Mouse (Mus musculus) gastrocnemius, postnatal 25 days (tissue): ENCODE results near the gene Kptn. TPM values are rescaled to one million over a fixed set of nuclear protein-coding genes. Genes with fewer than 3 reads are reported as not detected.

Experiments
- DNase-seq: peaks from one replicate; pipeline ENCODE4 v3.0.0; 2022
- total RNA-seq, 2 experiments: library from RNA; stranded (reverse); gene quantifications; 1 replicate in 1 of 2; 2 replicates in 1 of 2; pipeline ENCODE4 v1.2.3; 2021

The Kptn gene
- total RNA-seq, 2 experiments from 2014 or later: 10.7 to 11.1 TPM

DNA sequence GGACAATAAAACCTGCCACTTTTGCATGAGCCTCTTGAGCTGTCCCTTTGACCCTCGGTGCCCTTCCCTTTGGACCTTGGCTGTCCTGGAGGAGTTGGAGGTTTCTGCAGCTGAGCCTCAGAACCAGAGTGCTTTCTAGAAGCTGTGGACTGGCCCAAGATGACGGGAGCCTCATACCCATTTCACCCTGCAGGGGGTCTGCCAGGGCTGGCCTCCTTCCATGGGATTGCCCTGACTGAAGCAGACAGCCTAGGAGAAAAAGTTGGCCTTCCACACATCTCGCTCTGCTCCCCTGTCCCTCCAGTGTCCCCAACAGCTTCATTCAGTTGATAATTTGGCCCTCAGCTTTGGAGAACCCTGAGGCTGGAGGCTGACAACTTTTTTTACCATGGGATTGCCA is 2.6 kb upstream of the Kptn start:
- DNase-seq: no peak

- no peak for DNase-seq
These were observed 536 bp downstream of the Kptn start for GRCm38 (mm10) chr7:16120262-16120600.

DNA sequence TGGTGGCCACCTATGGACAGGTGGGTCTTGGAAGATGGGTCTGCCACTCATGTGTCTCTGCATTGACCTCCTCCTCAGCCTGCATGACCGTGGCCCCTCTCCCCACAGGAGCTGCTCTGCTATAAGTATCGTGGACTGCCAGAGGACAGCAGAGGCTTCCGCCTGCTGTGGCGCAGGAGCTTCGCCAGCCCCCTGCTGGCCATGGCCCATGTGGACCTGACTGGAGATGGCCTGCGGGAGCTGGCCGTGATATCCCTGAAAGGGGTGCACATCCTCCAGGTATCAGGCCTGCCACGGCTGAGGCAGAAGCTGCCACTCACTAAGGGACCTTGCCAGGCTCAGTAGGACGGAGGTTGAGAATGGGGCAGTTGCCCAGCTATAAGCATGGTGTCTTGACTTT is 6.1 kb downstream of the Kptn start:
- no peak for DNase-seq

- DNase-seq: no peak
These were observed 8.6 kb downstream of the Kptn start for GRCm38 (mm10) chr7:16128344-16128743.

- DNase-seq: no peak
These were observed 9.2 kb downstream of the Kptn start for GRCm38 (mm10) chr7:16128899-16129298.

DNA sequence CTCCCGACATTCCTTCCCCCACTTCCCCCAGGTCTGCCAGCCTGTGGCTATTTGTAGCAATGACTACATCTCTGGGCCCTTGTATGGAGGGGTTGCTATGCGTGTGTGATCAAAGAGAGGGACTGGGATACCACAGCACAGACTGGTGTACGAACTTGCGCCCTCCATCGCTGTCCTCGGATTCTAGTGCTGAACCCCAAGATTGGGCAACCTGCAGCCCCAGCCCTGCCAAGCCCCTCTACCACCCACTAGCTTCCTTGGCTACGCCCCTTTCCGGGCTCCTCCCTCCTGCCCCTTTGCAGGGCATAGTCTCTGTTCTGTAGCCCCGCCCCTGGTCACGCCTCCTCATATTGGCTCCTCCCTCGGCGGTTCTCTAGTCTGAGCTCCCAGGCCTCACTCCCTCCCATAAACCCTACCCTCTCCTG is 9.7 kb downstream of the Kptn start, which contains the start of gene Slc8a2:
Gene Slc8a2 (plus strand): TSS at position 406 of the 425 bp plus-strand sequence.
- DNase-seq: peak; percentile 66

DNA sequence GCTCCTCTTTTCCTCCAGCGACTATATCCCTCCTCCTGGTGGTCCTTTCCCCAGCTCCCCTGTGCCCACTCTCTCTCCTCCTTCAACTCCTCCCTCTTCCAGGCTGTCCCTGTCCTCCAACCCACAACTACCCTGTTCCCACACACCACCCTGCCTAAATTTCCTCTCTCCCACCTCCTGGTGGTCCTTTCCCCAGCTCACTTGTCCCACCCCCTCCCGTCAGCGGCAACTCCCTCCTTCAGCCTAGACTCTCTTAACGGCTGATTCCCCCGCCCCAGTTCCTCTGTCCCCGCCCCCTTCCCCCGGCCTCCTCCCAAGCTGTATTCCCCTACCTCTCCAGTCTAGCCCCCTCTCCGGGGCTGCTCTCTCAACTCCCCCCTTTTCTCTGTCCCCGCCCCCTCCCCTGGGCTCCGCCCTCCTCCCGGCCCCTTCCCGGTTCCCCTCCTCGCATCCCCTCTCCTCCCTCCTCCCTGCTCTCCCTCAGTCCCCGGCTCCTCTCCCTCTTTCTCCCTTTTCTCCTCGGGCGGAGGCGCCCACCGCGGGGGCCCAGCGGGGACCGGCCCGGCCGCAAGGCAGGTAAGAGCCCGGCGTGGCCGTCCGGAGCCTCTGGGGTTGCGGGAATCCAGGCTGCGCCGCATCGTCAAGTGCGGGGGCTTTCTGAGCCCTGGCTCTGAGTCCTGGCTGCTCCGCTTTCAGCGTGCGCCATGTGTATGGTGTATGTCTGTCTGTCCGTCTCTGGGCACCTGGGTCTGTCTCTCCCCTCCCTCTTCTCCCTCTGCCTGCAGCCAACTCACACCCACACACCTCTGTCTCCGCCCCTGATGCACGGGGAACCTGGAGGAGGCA is 10.4 kb downstream of the Kptn start:
- no peak for DNase-seq

- no peak for DNase-seq
These were observed 11.4 kb downstream of the Kptn start for GRCm38 (mm10) chr7:16130956-16131634.

DNA sequence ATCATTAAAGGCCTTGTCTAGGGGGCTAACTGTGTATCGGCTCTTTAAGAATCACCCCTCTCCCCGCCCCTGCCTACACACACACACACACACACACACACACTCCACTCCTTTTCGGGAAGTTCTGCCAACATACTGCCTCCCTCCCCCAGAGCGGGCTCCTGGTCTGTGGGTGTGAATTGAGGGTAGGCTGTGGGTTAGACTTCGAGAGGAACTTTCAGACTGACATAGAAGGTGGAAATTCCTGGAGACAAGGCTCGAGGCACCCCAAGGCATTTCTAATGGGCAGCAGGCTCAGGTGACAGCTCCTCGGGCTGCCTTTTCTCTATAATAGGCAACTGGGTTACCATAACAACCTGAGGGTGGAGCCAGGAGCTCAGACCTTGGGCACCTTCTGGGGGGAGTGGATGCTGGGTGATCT is 12.5 kb downstream of the Kptn start:
- DNase-seq: no peak

- DNase-seq: no peak
These were observed 13.2 kb downstream of the Kptn start for GRCm38 (mm10) chr7:16132926-16133325.

DNA sequence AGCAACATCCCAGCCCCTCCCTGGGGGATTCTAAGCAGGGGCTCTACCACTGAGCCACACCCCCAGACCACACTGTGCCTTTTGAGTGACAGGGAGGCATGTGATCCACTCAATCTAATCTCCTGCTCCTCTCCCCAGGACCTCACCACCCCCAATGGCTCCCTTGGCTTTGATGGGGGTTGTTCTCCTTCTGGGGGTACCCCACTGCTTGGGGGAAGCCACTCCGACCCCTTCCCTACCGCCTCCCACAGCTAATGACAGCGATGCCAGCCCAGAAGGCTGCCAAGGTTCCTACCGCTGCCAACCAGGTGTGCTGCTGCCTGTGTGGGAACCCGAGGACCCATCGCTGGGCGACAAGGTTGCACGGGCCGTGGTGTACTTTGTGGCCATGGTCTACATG is 14.0 kb downstream of the Kptn start:
- DNase-seq: no peak

- no peak for DNase-seq
These were observed 15.3 kb downstream of the Kptn start for GRCm38 (mm10) chr7:16134951-16135392.

DNA sequence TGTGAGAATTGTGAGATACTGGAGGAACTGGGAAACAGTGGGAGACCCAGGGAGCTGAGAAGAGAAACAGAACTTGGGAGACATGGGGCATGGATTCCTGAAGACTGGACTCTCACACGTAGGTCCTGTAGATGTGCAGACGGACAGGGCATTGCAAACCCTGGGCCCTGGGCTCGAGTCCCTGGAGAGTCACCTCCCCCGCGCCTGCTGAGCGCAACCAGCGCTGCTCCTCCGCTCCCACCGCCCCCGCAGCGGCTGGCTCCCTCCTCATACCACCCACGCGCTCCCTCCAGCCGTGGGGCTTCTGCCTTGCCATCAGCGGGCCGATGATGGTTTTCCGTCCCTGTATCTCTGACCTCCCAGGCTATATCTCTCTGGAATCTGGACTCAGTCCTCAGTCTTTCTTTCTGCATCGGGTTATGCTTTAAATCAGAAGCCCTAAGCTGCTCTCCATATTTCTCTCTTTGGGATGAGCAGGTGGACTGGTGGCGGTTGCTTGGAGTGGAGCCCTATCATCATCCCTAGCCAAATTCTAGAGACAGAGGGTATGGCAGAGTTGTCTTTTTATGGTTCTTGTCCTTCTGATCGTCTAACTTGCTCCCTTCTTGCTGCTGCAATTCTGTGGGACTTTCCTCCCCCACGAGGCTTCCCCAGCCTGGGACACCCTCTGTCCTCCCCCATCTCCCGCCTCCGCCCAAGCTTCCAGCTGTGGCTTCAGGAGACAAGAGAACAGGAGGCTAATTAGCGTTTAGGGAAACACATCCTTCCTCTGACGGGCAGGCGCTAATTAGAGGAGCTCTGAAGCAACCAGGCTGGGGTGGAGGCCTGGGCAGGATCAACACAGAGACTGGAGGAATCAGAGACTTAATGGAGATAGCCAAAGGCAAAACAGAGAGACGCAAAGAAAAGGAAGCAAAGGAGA is 27.1 kb downstream of the Kptn start:
- no peak for DNase-seq

DNA sequence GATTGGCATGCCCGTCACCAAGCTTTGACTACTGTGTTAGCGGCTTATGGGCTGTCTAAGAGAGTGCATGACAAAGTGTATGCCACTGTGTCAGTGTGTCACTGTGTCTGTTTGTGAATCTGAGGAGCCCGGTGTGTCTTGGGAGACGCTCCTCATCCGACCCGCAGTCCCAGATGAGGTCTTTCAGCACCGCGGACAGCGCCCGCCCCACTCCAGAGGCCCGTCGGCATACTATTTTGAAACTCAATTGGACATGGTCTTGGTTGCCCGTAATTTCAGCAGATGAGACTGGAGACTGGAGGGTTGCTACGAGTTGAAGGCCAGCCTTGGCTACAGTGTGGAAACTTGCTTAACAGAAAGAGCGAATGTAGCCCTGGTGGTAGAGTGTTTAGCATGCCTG is 27.9 kb downstream of the Kptn start:
- no peak for DNase-seq

DNA sequence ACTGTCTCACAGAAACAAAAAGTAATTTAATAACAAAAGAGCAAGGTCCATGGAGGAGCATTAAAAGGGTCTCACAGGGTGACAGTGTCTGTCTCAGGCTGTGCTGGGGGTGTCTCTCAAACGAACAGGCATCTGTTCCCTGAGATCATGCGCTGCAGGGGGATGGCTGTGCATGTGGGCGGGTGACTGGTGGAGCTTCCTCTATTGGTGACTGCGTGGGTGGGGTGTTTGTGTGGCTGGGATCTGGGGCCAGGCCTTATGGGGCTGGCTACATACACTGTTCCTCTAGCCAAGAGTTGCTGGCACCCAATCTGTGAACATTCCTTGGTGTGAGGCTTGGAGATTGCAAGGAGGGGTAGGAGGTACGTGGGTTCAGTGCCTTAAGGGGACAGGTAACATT is 29.5 kb downstream of the Kptn start:
- no peak for DNase-seq

GRCm38 (mm10) chr7:16150191-16151145 is 30.8 kb downstream of the Kptn start:
- DNase-seq: no peak

DNA sequence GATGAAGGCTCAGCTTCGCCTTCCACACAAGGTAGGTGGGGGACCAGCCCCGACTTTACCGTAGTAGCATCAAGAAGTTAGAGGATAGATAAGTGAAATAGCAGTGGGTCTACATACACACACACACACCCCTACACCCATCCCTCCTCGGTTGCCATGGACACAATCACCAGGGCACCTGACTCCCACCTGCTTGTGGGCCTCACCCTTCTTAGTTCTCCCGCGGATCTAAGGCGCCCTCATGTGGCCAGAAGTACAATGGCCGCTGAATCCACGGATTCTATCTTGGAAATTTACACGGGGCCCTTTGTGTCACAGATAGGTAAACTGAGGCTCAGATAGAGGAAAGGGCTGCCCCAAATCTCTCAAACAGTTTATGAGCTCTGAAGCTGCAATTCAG is 33.8 kb downstream of the Kptn start:
- DNase-seq: no peak

DNA sequence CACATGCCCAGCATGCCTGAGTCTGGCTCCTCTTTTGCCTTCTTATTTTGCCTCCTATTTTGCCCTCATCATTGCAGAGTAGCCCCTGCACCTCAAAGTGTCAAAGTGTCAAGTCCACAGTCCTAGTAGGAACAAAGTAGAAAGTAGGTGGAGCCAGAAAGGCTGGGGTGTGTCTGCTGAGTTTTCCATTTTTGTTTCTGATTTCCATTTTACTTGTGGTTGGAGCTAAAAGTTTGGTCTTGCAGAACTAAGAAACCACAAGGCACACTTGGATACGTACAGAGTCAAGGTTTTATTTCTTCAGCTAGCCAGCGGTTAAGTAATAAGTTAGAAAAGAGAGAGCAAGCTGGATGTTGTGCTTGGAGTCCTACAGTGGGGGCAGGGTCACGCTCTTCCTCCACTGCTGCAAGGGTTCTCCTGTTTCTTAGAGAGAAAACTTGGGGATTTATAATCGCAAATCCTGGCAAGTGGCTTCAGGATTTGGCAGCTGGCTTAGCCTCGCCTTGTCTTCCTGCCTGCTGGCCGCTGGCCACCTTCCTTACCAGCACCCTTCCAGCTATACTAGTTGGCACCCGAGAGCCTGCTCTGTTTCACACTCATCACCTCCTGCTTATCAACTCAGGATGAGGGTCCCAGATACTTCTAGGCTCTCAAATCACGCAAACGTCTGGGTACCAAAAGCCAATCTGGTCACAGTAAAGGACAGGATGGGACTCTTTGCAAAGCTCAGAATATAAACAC is 35.6 kb downstream of the Kptn start:
- DNase-seq: no peak

DNA sequence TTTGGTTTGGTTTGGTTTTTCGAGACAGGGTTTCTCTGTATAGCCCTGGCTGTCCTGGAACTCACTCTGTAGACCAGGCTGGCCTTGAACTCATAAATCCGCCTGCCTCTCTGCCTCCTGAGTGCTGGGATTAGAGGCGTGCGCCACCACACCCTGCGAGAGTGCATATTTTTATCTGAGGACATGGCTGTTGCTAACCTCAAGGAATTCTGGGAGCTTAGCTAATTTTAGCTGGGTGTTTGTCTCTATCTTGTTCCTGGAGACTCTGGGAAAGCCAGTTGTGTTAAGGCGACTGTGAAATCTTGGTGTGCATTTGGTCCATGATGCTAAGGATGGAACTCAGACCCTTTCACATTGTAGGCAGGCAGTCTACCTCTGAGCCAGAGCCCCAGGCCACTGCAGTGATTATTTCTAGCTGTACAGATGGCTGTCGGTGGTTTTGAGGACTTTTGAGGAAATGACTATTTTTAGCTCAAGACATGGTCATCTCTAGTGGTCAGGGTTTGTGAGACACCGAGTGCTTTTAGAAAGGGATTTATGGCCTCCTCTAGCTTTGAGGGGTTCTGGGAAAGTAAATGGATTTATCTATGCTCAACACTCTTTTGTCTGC is 36.5 kb downstream of the Kptn start:
- no peak for DNase-seq

DNA sequence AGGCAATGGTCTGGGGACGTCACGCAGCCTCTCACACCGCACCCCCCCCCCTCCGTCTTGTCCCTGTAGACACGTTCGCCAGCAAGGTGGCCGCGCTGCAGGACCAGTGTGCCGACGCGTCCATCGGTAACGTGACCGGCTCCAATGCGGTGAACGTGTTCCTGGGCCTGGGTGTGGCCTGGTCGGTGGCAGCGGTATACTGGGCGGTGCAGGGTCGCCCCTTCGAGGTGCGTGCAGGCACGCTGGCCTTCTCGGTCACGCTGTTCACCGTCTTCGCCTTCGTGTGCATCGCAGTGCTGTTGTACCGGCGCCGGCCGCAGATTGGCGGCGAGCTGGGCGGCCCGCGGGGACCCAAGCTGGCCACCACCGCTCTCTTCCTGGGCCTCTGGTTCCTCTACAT is 39.0 kb downstream of the Kptn start:
- DNase-seq: no peak
